Mouse (Mus musculus): Measurements from ENCODE around the gene Slc35a2.

DNA sequence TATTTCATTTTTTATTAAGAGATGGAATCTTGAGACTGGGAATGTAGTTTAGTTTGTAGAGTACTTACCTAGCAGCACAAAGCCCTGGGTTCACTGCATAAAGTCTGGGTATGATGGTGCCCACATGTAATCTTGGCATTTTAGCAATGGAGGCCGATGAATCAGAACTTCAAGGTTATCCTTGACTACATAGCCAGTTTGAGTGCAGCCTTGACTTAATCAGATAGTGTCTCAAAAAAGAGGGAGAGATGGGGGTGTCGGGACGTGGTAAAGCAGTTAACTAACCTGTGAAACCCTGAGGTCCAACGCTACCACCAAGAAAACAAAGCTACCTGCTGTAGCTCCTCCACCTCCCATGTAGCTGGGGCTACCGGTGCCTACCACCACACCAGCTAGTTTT is 20.6 kb downstream of the Slc35a2 start:
- no peak for TF ChIP-seq NELFE (IDR thresholded peaks at IDR 0.05; ENCODE audit: low read depth, low read length)
- no peak for TF ChIP-seq SIN3A (IDR thresholded peaks at IDR 0.05; ENCODE audit: low read length)
- TF ChIP-seq EP300 (IDR thresholded peaks at IDR 0.05; ENCODE audit: low read length) = no peak
- no peak for TF ChIP-seq POLR2A (IDR thresholded peaks at IDR 0.05; ENCODE audit: low read depth, low read length)
- TF ChIP-seq CTCF (conservative IDR thresholded peaks at IDR 0.05 in 1 of 2, IDR thresholded peaks at IDR 0.05 in 1 of 2; ENCODE audit: low read depth in 2 of 2, low read length in 2 of 2) = no peak
- no peak for TF ChIP-seq TBP (conservative IDR thresholded peaks at IDR 0.05; ENCODE audit: low read depth, low read length)
- no peak for TF ChIP-seq PAX5 (IDR thresholded peaks at IDR 0.05; ENCODE audit: low read length)
